Mouse (Mus musculus) bone marrow, adult 2 months (tissue): ENCODE results near the gene Ncan. TPM values are rescaled to one million over a fixed set of nuclear protein-coding genes. Genes with fewer than 3 reads are reported as not detected.

Experiments
- H3K27ac ChIP-seq: fragments of 200-500 bp; 2 replicates; pipeline ENCODE4 v1.5.1; 2012; ENCODE audit warnings: low read depth, mild to moderate bottlenecking, control low read depth, inconsistent platforms, low read length; ENCODE audit not compliant: control insufficient read depth, poor library complexity, insufficient read depth
- H3K4me1 ChIP-seq: fragments of 200-500 bp; 2 replicates; pipeline ENCODE4 v1.6.1; 2011; ENCODE audit warnings: low read length; ENCODE audit not compliant: control insufficient read depth, insufficient read depth
- H3K4me3 ChIP-seq: fragments of 200-500 bp; replicated peaks from 2 replicates; pipeline ENCODE3; 2011; ENCODE audit warnings: mild to moderate bottlenecking, low read depth, low read length, control low read depth; ENCODE audit not compliant: control insufficient read depth
- CTCF ChIP-seq: fragments of 200-500 bp; IDR thresholded peaks from 2 replicates; pipeline ENCODE4 v1.5.1; 2011; ENCODE audit warnings: low read length, control low read depth; ENCODE audit not compliant: control insufficient read depth, insufficient read depth
- POLR2A ChIP-seq: fragments of 200-500 bp; IDR thresholded peaks from 2 replicates; pipeline ENCODE4 v1.6.1; 2011; ENCODE audit warnings: low read depth, mild to moderate bottlenecking, control low read depth, low read length, borderline replicate concordance; ENCODE audit not compliant: control insufficient read depth
- WGBS: fragments of 180-500 bp; shearing (Covaris S2); methylation state at CpG from one replicate; pipeline ENCODE4 v1.1.7; 2018; 5-methylcytosine and 5-hydroxymethylcytosine counted together
- polyA plus RNA-seq: library from polyadenylated mRNA; stranded (reverse); fragments of >200 nt; gene quantifications from 2 replicates; pipeline ENCODE4 v1.2.4, GENCODE M21; 2011; ENCODE audit warnings: low replicate concordance; ENCODE audit not compliant: missing spikeins, insufficient read depth, insufficient read length

Gene Ncan
- polyA plus RNA-seq = 0.13 and 0.50 TPM in 2 replicates

DNA sequence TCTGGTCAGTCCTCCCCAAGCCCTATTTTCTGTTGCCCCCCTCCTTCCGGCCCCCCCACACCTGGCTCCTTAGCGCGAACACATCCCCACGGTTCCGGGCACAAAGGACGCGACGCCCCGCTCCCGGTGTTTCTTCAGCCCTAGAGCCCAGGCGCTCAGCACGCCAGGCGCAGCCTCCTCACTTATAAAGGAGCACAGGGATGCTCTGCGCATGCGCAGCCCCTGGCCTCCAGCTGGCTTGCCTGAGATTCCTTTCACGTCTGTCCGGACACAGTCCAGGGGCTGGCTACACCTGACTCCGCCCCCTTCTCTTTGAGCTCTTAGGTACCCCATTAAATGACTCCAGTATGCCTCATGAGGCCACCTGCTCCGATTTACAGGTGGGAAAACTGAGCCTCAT lies at the start of gene Ncan:
Ncan (minus strand) TSS at position 207 of the 400 bp plus-strand sequence.
- WGBS = 5% methylated on average over 19 of the region's 19 CpGs
- no peak within 1 kb of the TSS for H3K27ac ChIP-seq
- no peak within 1 kb of the TSS for H3K4me3 ChIP-seq
- no peak for TF ChIP-seq CTCF
- TF ChIP-seq POLR2A = no peak
- H3K4me1 ChIP-seq = no peaks in the 10 kb centered on the region

DNA sequence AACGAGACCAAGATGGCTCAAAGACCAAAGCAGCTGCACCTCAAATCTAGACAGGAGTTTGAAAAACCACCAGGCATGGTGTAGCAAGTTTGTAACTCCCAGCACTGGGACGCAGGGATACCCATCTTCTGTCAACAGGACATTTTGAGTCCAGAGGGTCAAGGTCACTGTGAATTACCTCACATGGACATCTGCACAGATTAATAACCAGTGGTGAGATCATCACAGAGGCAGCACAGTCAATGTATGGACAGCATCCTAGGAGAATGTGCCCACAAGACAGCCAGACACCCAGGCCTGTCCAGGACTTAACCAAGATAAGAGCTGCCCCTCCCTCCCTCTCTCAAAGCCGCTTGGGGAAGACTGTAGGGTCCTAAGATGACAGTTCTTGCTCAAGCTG lies 49.4 kb upstream of the Ncan start:
- TF ChIP-seq POLR2A (no peak), CTCF (no peak)
- 76% methylated on average over 3 of the region's 3 CpGs for WGBS
- Histone ChIP-seq H3K4me3 (no peak overlapping the region), H3K4me1 (peaks cover 4% of the 10 kb centered on the region; the same call in 1 of the 2 replicates), H3K27ac (no peak overlapping the region)

DNA sequence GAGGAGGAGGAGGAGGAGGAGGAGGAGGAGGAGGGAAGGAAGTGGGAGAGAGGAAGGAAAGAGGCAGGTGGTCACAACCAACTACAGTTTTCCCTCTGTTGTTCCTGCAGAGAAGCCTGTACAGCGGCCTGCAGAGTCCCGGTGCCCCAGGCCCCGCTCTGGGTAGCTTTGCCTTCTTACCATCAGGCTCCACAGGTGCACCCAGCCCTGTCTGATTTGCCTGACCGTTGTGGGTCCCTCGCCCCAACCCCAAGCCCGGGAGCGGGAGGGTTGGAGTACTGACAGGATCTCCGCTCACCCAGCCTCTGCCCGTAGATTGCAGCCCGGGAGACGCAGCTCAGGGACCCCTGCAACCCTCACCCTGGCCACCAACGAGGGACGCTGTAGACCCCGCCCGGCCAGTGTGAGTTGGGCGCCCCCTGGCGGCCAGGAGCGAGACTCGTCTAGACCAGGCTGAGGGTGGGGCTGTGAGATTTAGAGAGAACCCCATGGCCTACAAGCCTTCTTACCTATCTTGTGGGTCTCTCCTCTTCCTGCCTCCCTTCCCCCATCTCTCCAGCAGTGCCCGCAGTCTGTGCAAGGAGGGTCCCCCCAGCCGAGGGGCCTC lies 45.9 kb upstream of the Ncan start:
- Histone ChIP-seq H3K27ac (no peak overlapping the region), H3K4me3 (no peak overlapping the region), H3K4me1 (peaks cover 1% of the 10 kb centered on the region; the same call in 1 of the 2 replicates)
- WGBS = 1% methylated on average over 21 of the region's 21 CpGs
- TF ChIP-seq POLR2A (peak; percentile 17; the same call in 1 of the 2 replicates), CTCF (peak; percentile 91)

DNA sequence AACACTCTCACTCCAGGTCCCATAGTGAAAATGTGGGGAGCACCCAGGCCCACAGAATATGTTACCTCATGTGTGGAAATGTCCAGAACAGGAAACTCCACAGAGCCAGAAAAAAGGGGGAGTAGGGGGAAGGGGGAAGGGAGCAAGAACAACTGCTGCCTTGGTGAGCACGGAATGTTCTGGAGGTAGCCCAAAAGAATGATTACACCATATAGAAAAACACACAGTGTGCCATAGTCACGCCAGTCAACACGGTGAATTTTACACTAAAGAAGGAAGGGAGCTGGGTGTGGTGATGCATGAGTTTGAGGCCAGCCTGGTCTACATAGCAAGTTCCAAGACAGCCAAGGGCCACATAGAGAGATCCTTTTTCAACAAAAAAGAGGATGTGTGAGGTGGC lies 42.6 kb upstream of the Ncan start:
- no peak for TF ChIP-seq POLR2A
- no peak for TF ChIP-seq CTCF

DNA sequence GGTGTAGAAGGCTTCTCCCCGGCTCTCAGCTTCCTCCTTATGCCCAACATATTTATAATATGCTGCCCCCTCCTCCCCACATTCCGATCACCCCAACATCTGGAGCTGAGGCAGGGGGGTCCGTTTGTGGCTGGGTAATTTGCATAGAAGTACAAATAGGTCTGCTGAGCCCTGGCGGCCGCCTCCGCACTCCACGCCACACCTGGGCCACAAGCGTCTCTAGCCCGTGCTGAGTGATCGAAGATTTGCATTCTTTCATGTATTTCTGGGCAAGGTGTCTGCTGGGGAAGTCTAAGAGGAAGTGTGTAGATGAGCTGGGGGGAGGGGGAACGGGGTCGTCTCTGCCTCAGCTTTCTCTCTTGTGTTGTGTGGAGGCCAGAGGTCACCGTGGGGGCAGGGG lies 39.3 kb upstream of the Ncan start:
- WGBS = 25% methylated on average over 13 of the region's 13 CpGs
- peaks cover 2% of the 10 kb centered on the region for H3K4me1 ChIP-seq
- no peak for TF ChIP-seq CTCF
- TF ChIP-seq POLR2A = no peak
- H3K27ac ChIP-seq = no peak overlapping the region
- no peak overlapping the region for H3K4me3 ChIP-seq

More for the DNA sequence above, 42.6 kb upstream of the Ncan start:
- WGBS = 74% methylated on average over 3 of the region's 3 CpGs
- no peak overlapping the region for H3K4me3 ChIP-seq
- H3K4me1 ChIP-seq = no peaks in the 10 kb centered on the region; the same call in 1 of the 2 replicates
- H3K27ac ChIP-seq = no peak overlapping the region

DNA sequence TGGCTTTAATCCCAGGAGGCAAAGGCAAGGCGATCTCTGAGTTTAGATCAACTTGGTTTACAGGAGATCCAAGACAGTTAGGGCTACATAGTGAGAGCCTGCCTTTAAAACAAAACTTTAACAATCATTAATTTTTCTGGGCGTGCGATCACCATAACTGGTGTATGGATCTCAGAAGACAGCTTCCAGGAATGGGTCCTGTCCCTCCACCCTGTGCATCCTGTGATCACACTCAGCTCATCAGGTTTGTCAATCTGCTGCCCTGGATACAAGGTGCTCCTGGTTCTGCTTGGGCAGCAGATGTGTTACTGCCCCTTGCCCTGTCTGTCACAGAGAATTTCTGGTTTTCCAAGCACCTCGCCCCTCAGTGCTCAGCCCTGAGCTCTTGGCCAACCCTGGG lies 38.5 kb upstream of the Ncan start:
- WGBS = 77% methylated on average over 4 of the region's 4 CpGs
- Histone ChIP-seq H3K4me1 (peaks cover 2% of the 10 kb centered on the region), H3K4me3 (no peak overlapping the region), H3K27ac (no peak overlapping the region)
- TF ChIP-seq CTCF (no peak), POLR2A (no peak)

DNA sequence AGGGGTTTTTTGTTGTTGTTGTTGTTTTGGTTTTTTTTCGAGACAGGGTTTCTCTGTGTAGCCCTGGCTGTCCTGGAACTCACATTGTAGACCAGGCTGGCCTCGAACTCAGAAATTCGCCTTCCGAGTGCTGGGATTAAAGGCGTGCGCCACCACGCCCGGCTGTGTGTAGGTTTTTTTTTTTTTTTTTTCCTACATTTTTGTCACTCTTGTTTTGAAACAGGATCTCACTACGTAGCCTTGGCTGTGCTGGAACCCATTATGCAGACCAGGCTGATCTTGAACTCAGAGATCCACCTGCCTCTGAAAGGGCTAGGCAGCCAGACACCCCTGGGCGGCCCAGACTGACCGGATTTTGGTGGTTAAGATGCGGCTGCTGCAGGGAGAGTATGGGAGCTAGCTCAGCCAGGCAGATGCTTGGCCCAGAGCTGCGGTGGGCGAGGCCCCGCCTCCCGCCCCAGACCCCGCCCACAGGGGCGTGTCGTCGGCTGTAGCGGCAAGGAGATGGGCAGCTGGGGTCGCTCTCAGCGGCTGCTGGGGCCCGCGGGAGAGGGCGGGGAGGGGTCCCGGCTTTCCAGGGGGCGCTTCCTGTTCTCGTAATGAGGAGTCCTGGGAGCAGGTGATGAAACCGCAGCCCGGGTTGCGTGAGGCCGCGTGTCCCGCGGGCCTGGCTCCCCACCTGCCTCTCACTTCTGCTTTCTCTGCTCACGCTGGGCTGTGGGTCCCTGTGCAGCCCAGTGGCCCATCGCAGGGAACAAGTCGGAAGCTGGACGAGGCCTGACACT lies 37.6 kb upstream of the Ncan start:
- TF ChIP-seq CTCF (no peak), POLR2A (no peak)
- 4% methylated on average over 40 of the region's 40 CpGs for WGBS

DNA sequence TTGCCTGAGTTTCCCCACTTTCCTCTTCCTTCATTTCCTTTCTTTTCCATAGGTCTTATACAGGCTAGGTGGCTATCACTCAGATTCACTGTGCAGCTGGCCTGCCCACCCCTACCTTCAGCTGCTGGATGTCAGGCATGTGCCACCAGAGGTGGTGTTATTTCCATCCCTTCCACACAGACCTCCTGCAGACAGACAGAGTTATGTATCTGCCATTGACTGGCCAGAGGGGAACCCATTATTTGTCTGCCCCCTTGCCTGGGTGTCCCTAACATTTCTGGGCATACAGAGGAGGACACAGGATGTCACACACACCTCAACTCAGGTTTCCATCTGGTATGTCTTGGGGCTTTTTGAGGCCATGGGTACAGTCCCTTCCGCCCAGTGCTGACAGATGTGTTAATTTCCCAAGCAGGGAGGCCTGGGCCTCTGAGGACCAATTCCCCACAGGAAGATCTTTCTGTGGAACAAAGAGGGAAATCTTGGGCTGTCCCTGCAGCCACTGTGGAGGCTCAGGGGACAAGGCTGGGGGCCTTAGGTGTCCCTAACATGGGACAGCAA lies 36.6 kb upstream of the Ncan start:
- 86% methylated on average over 1 of the region's 1 CpGs for WGBS

More for the DNA sequence above, 37.6 kb upstream of the Ncan start:
- H3K4me1 ChIP-seq = peaks cover 2% of the 10 kb centered on the region
- H3K4me3 ChIP-seq = peak overlapping the region; percentile 21
- H3K27ac ChIP-seq = peak overlapping the region; percentile 27

More for the DNA sequence above, 36.6 kb upstream of the Ncan start:
- no peak overlapping the region for H3K4me3 ChIP-seq
- peaks cover 3% of the 10 kb centered on the region for H3K4me1 ChIP-seq
- H3K27ac ChIP-seq = no peak overlapping the region
- no peak for TF ChIP-seq POLR2A
- TF ChIP-seq CTCF = no peak
